8 mouse cellular contexts compared by ENCODE assay signal in genomic region chr10:88502919-88503318, GRCm38 (mm10). TPM values are rescaled to one million over a fixed set of nuclear protein-coding genes. Genes with fewer than 3 reads are reported as not detected.
DNase-seq lines count a peak whose midpoint lies in the region; ATAC-seq and TF ChIP-seq lines count a peak whose summit lies in the region.

No protein-coding gene starts in this region.

- DNase-seq in left cerebral cortex, adult 2 months (ENCODE audit: extremely low spot score in 1 of 2, low spot score in 2 of 2), result no peak
- DNase-seq in left cerebral cortex, postnatal 10 days (ENCODE audit: extremely low spot score in 1 of 2, low spot score in 2 of 2), result no peak
- DNase-seq in thymus, postnatal 36 days, result no peak
- no peak for DNase-seq in cerebellum, adult 8-10 months
- no peak for DNase-seq in layer of hippocampus, adult 11-12 months (ENCODE audit: low spot score)

- H3K9me3 ChIP-seq in embryonic facial prominence, embryonic 12.5 days, result no peaks in the 10 kb centered on the region
- no peaks in the 10 kb centered on the region for H3K9me3 ChIP-seq in intestine, embryonic 15.5 days
- H3K9me3 ChIP-seq in neural tube, embryonic 13.5 days, result no peaks in the 10 kb centered on the region

- H3K4me3 ChIP-seq in left cerebral cortex, adult 2 months, result peak overlapping the region; percentile 88
- peak overlapping the region; percentile 69 for H3K4me3 ChIP-seq in embryonic facial prominence, embryonic 12.5 days
- H3K4me3 ChIP-seq in intestine, embryonic 15.5 days (replicated peaks), result peak overlapping the region; percentile 81
- peak overlapping the region; percentile 77 for H3K4me3 ChIP-seq in neural tube, embryonic 13.5 days

- peak overlapping the region; percentile 94 for H3K27ac ChIP-seq in left cerebral cortex, adult 2 months
- H3K27ac ChIP-seq in embryonic facial prominence, embryonic 12.5 days, result no peak overlapping the region; the same call in 1 of the 2 replicates
- peak overlapping the region; percentile 84 for H3K27ac ChIP-seq in intestine, embryonic 15.5 days
- H3K27ac ChIP-seq in neural tube, embryonic 13.5 days (replicated peaks), result peak overlapping the region; percentile 86

- H3K4me2 ChIP-seq in embryonic facial prominence, embryonic 12.5 days (replicated peaks), result peak overlapping the region; percentile 86
- peak overlapping the region; percentile 76 for H3K4me2 ChIP-seq in intestine, embryonic 15.5 days (replicated peaks)
- peak overlapping the region; percentile 75 for H3K4me2 ChIP-seq in neural tube, embryonic 13.5 days

- no peaks in the 10 kb centered on the region for H3K36me3 ChIP-seq in embryonic facial prominence, embryonic 12.5 days
- no peaks in the 10 kb centered on the region for H3K36me3 ChIP-seq in intestine, embryonic 15.5 days
- H3K36me3 ChIP-seq in neural tube, embryonic 13.5 days, result no peaks in the 10 kb centered on the region

- intact Hi-C loops in left cerebral cortex, adult 2 months (cut with DNase I), result no loop called here
- intact Hi-C loops in left cerebral cortex, postnatal 10 days (cut with DNase I), result no loop called here

- H3K27me3 ChIP-seq in embryonic facial prominence, embryonic 12.5 days, result no peaks in the 10 kb centered on the region
- no peaks in the 10 kb centered on the region for H3K27me3 ChIP-seq in intestine, embryonic 15.5 days (replicated peaks)
- H3K27me3 ChIP-seq in neural tube, embryonic 13.5 days, result no peaks in the 10 kb centered on the region

- WGBS in embryonic facial prominence, embryonic 12.5 days, result 42% methylated on average over 4 of the region's 4 CpGs
- 33% methylated on average over 4 of the region's 4 CpGs for WGBS in intestine, embryonic 15.5 days
- WGBS in neural tube, embryonic 13.5 days, result 54% methylated on average over 4 of the region's 4 CpGs

- ATAC-seq in embryonic facial prominence, embryonic 12.5 days (ENCODE audit: insufficient number of reproducible peaks, insufficient read depth, low FRiP score, low TSS enrichment), result no peak
- ATAC-seq in intestine, embryonic 15.5 days, result no peak
- peak; percentile 2; the same call in 1 of the 2 replicates for ATAC-seq in neural tube, embryonic 13.5 days (ENCODE audit: low read depth)

- H3K4me1 ChIP-seq in embryonic facial prominence, embryonic 12.5 days, result peaks cover 23% of the 10 kb centered on the region
- H3K4me1 ChIP-seq in intestine, embryonic 15.5 days (replicated peaks), result 0 out of 2 replicates have a peak, but pooled peaks cover 5% of the 10 kb centered on the region
- H3K4me1 ChIP-seq in neural tube, embryonic 13.5 days (replicated peaks), result peaks cover 30% of the 10 kb centered on the region

- TF ChIP-seq CTCF in left cerebral cortex, adult 2 months (IDR thresholded peaks at IDR 0.05), result no peak

- H3K9ac ChIP-seq in embryonic facial prominence, embryonic 12.5 days, result peak overlapping the region; percentile 79
- peak overlapping the region; percentile 91 for H3K9ac ChIP-seq in intestine, embryonic 15.5 days
- peak overlapping the region; percentile 91 for H3K9ac ChIP-seq in neural tube, embryonic 13.5 days

RNA-seq across cellular contexts. Expression of gene Chpt1, which starts 1.0 kb away (rescaled TPM):
- 10 to 100 TPM; 36.5 to 39.8 TPM for total RNA-seq in left cerebral cortex, adult 2 months (2021)
- 10 to 100 TPM; 25.2 to 28.2 TPM for total RNA-seq in left cerebral cortex, postnatal 10 days (2021)
- polyA plus RNA-seq in embryonic facial prominence, embryonic 12.5 days (2016; fragmentation: Nextera tagmentation; extraction: Ambion mirVana), result 27.9 and 30.8 TPM in 2 replicates
- polyA plus RNA-seq in intestine, embryonic 15.5 days (2015; fragmentation: Nextera tagmentation; extraction: Ambion mirVana), result 219 and 229 TPM in 2 replicates
- polyA plus RNA-seq in neural tube, embryonic 13.5 days (2015; fragmentation: Nextera tagmentation; extraction: Ambion mirVana), result 15.3 and 18.2 TPM in 2 replicates

RNA-seq across cellular contexts. Expression of gene Sycp3, which starts 43.5 kb away (rescaled TPM):
- total RNA-seq in left cerebral cortex, adult 2 months (2021), result under 1 TPM; 0.41 to 0.72 TPM
- total RNA-seq in left cerebral cortex, postnatal 10 days (2021), result 1 to 10 TPM in 1 of 2 experiments, under 1 TPM in 1; 0.77 to 1.7 TPM
- 0.33 and 0.34 TPM in 2 replicates for polyA plus RNA-seq in embryonic facial prominence, embryonic 12.5 days (2016; fragmentation: Nextera tagmentation; extraction: Ambion mirVana)
- polyA plus RNA-seq in intestine, embryonic 15.5 days (2015; fragmentation: Nextera tagmentation; extraction: Ambion mirVana), result 0.39 and 0.62 TPM in 2 replicates
- 0.39 TPM in 1 of 2 replicates, not detected in the other for polyA plus RNA-seq in neural tube, embryonic 13.5 days (2015; fragmentation: Nextera tagmentation; extraction: Ambion mirVana)
